8 mouse cellular contexts compared by ENCODE assay signal in the genomic region with DNA sequence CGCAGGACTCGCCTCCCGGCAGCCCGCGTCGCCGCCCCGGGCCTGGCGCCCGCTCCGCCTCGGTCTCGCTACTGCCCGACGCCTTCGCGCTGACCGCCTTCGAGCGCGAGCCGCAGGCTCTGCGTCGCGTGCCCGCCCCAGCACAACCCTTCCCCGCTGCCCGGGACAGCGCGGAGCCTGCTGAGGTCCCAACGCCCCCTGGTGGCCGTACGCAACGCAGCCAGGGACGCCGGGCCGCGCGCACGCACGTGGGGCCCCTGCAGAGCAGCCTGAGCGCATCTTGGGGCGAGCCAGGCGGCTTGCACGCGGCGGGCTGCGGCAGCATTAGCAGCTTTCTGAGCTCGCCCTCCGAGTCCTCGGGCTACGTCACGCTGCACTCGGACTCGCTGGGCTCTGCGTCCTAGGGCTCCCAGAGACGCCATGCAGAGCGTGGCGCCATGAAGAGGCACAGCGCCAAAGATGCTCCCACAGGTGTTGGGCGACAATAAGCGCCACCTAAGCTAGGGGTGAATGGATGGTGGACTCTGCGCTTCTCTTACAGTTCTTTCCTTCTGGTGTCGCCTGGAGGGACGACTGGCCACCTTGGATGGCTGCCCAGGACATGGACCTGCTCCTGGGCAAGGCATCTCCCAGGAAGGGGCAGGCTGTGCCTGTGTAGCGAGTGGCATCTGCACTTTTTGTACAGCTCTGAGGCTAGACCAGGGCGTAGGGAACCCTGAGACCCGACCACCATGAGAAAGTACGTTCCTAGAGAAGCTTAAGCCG. TPM values are rescaled to one million over a fixed set of nuclear protein-coding genes. Genes with fewer than 3 reads are reported as not detected.
DNase-seq lines count a peak whose midpoint lies in the region; ATAC-seq and TF ChIP-seq lines count a peak whose summit lies in the region.

No protein-coding gene starts in this region.

- peak; percentile 73 for ATAC-seq in forebrain, embryonic 12.5 days (ENCODE audit: low FRiP score)
- ATAC-seq in heart, postnatal 0 days (ENCODE audit: insufficient read depth, low read depth), result peak; percentile 84
- ATAC-seq in liver, embryonic 13.5 days (ENCODE audit: low read depth), result peak; percentile 73
- ATAC-seq in stomach, embryonic 14.5 days (ENCODE audit: insufficient number of reproducible peaks, insufficient read depth, low FRiP score, low read depth), result peak; percentile 68

- H3K27ac ChIP-seq in forebrain, embryonic 12.5 days, result no peak overlapping the region
- H3K27ac ChIP-seq in heart, postnatal 0 days (ENCODE audit: low read depth), result no peak overlapping the region
- no peak overlapping the region for H3K27ac ChIP-seq in liver, embryonic 13.5 days
- H3K27ac ChIP-seq in stomach, embryonic 14.5 days (ENCODE audit: low read length), result no peak overlapping the region

- DNase-seq in c-Kit-positive CD71-positive TER-119-negative erythroid progenitor cells, embryonic 14.5 days (ENCODE audit: low read depth), result peak; percentile 53
- peak; percentile 70 for DNase-seq in heart, postnatal 0 days (ENCODE audit: low spot score)
- peak; percentile 80 to 92 for DNase-seq in kidney, postnatal 36 days
- DNase-seq in liver, embryonic 13.5 days, result peak; percentile 65
- peak; percentile 92 for DNase-seq in neural tube, embryonic 10.5 days (ENCODE audit: extremely low spot score, low spot score)

- no peaks in the 10 kb centered on the region for H3K79me2 ChIP-seq in C2C12 (ENCODE audit: control insufficient read depth, insufficient read depth)

- 5% methylated on average over 63 of the region's 70 CpGs for WGBS in forebrain, embryonic 12.5 days
- WGBS in heart, postnatal 0 days, result 9% methylated on average over 55 of the region's 70 CpGs
- 3% methylated on average over 70 of the region's 70 CpGs for WGBS in liver, embryonic 13.5 days (ENCODE audit: insufficient replicate concordance)
- 5% methylated on average over 68 of the region's 70 CpGs for WGBS in stomach, embryonic 14.5 days

- peak; percentile 94 for TF ChIP-seq CTCF in C2C12 (IDR thresholded peaks at IDR 0.05; ENCODE audit: control insufficient read depth, insufficient read depth, insufficient read length)
- TF ChIP-seq CTCF in heart, postnatal 0 days (IDR thresholded peaks at IDR 0.05; ENCODE audit: low read depth), result peak; percentile 90

- no peak for TF ChIP-seq EP300 in heart, postnatal 0 days (IDR thresholded peaks at IDR 0.05; ENCODE audit: low read depth)

- H3K4me2 ChIP-seq in forebrain, embryonic 12.5 days, result peak overlapping the region; percentile 60
- peak overlapping the region; percentile 44 for H3K4me2 ChIP-seq in heart, postnatal 0 days (ENCODE audit: low read depth, low read length)
- peak overlapping the region; percentile 41 for H3K4me2 ChIP-seq in liver, embryonic 13.5 days
- peak overlapping the region; percentile 52 for H3K4me2 ChIP-seq in stomach, embryonic 14.5 days (replicated peaks; ENCODE audit: low read depth, low read length)

- peaks cover 37% of the 10 kb centered on the region for H3K4me1 ChIP-seq in forebrain, embryonic 12.5 days
- H3K4me1 ChIP-seq in heart, postnatal 0 days (ENCODE audit: control insufficient read depth, insufficient read depth), result no peaks in the 10 kb centered on the region
- peaks cover 19% of the 10 kb centered on the region for H3K4me1 ChIP-seq in liver, embryonic 13.5 days (replicated peaks)
- H3K4me1 ChIP-seq in stomach, embryonic 14.5 days (ENCODE audit: control insufficient read depth, insufficient read depth, low read length), result peaks cover 9% of the 10 kb centered on the region

- H3K36me3 ChIP-seq in C2C12 (ENCODE audit: control insufficient read depth, insufficient read depth), result no peaks in the 10 kb centered on the region
- no peaks in the 10 kb centered on the region for H3K36me3 ChIP-seq in forebrain, embryonic 12.5 days (replicated peaks)
- no peaks in the 10 kb centered on the region for H3K36me3 ChIP-seq in heart, postnatal 0 days (replicated peaks; ENCODE audit: control insufficient read depth, insufficient read depth, low read length)
- H3K36me3 ChIP-seq in liver, embryonic 13.5 days, result no peaks in the 10 kb centered on the region
- no peaks in the 10 kb centered on the region for H3K36me3 ChIP-seq in stomach, embryonic 14.5 days (ENCODE audit: control insufficient read depth, insufficient read depth, low read length)

- H3K79me3 ChIP-seq in C2C12 (ENCODE audit: low read depth), result no peaks in the 10 kb centered on the region

- peak overlapping the region; percentile 40; the same call in 1 of the 2 replicates for H3K9ac ChIP-seq in forebrain, embryonic 12.5 days
- no peak overlapping the region for H3K9ac ChIP-seq in heart, postnatal 0 days (replicated peaks; ENCODE audit: low read depth, low read length)
- H3K9ac ChIP-seq in liver, embryonic 13.5 days, result no peak overlapping the region
- H3K9ac ChIP-seq in stomach, embryonic 14.5 days (replicated peaks; ENCODE audit: low read depth, low read length), result 0 out of 2 replicates have a peak overlapping the region, but pooled peaks have one; percentile 21

- H3K9me3 ChIP-seq in forebrain, embryonic 12.5 days, result no peaks in the 10 kb centered on the region
- no peaks in the 10 kb centered on the region for H3K9me3 ChIP-seq in heart, postnatal 0 days (replicated peaks; ENCODE audit: control insufficient read depth, low read length)
- H3K9me3 ChIP-seq in liver, embryonic 13.5 days (replicated peaks), result no peaks in the 10 kb centered on the region
- H3K9me3 ChIP-seq in stomach, embryonic 14.5 days (ENCODE audit: control insufficient read depth, low read depth, low read length), result no peaks in the 10 kb centered on the region

- H3ac ChIP-seq in C2C12 (ENCODE audit: control insufficient read depth, insufficient read length, low read depth), result no peak overlapping the region

- peaks cover 16% of the 10 kb centered on the region for H3K27me3 ChIP-seq in C2C12 (ENCODE audit: control insufficient read depth, insufficient read depth, insufficient read length)
- peaks cover 95% of the 10 kb centered on the region for H3K27me3 ChIP-seq in forebrain, embryonic 12.5 days
- H3K27me3 ChIP-seq in heart, postnatal 0 days (ENCODE audit: control insufficient read depth, insufficient read depth, low read length), result peaks cover 64% of the 10 kb centered on the region
- H3K27me3 ChIP-seq in liver, embryonic 13.5 days, result peaks cover 88% of the 10 kb centered on the region
- H3K27me3 ChIP-seq in stomach, embryonic 14.5 days (ENCODE audit: control insufficient read depth, insufficient read depth, low read length), result peaks cover 67% of the 10 kb centered on the region

- H3K4me3 ChIP-seq in C2C12 (ENCODE audit: insufficient read depth, poor library complexity, severe bottlenecking), result no peak overlapping the region
- peak overlapping the region; percentile 36 for H3K4me3 ChIP-seq in forebrain, embryonic 12.5 days (replicated peaks)
- H3K4me3 ChIP-seq in heart, postnatal 0 days (ENCODE audit: low read depth, low read length), result peak overlapping the region; percentile 8; the same call in 1 of the 2 replicates
- peak overlapping the region; percentile 27 for H3K4me3 ChIP-seq in liver, embryonic 13.5 days (replicated peaks)
- peak overlapping the region; percentile 18; the same call in 1 of the 2 replicates for H3K4me3 ChIP-seq in stomach, embryonic 14.5 days (ENCODE audit: low read depth, low read length)

RNA-seq across cellular contexts. Expression of a gene that starts 8.1 kb away (rescaled TPM):
- polyA plus RNA-seq in C2C12 (2012; fragmentation: generic; extraction: Trizol), result not detected
- 0.43 and 0.46 TPM in 2 replicates for polyA plus RNA-seq in forebrain, embryonic 12.5 days (2016; fragmentation: Nextera tagmentation; extraction: Ambion mirVana)
- not detected in 2 replicates for total RNA-seq in heart, postnatal 0 days (2014; rRNA removed; ENCODE audit: low replicate concordance)
- not detected in 2 replicates for polyA plus RNA-seq in heart, postnatal 0 days (2015; fragmentation: Nextera tagmentation; extraction: Ambion mirVana)
- not detected in 2 replicates for polyA plus RNA-seq in liver, embryonic 13.5 days (2015; fragmentation: Nextera tagmentation; extraction: Ambion mirVana)
- polyA plus RNA-seq in stomach, embryonic 14.5 days (2014; fragmentation: Nextera tagmentation; extraction: Ambion mirVana), result 0.43 TPM in 1 of 2 replicates, not detected in the other

RNA-seq across cellular contexts. Expression of a gene that starts 9.3 kb away (rescaled TPM):
- 5.4 TPM for polyA plus RNA-seq in C2C12 (2012; fragmentation: generic; extraction: Trizol)
- polyA plus RNA-seq in forebrain, embryonic 12.5 days (2016; fragmentation: Nextera tagmentation; extraction: Ambion mirVana), result 5.8 and 6.9 TPM in 2 replicates
- total RNA-seq in heart, postnatal 0 days (2014; rRNA removed; ENCODE audit: low replicate concordance), result 50.8 and 56.4 TPM in 2 replicates
- polyA plus RNA-seq in heart, postnatal 0 days (2015; fragmentation: Nextera tagmentation; extraction: Ambion mirVana), result 5.0 TPM in 2 replicates
- 0.81 and 0.82 TPM in 2 replicates for polyA plus RNA-seq in liver, embryonic 13.5 days (2015; fragmentation: Nextera tagmentation; extraction: Ambion mirVana)
- 14.2 and 19.1 TPM in 2 replicates for polyA plus RNA-seq in stomach, embryonic 14.5 days (2014; fragmentation: Nextera tagmentation; extraction: Ambion mirVana)

RNA-seq across cellular contexts. Expression of a gene that starts 13.7 kb away (rescaled TPM):
- 34.1 TPM for polyA plus RNA-seq in C2C12 (2012; fragmentation: generic; extraction: Trizol)
- 20.3 and 21.3 TPM in 2 replicates for polyA plus RNA-seq in forebrain, embryonic 12.5 days (2016; fragmentation: Nextera tagmentation; extraction: Ambion mirVana)
- 26.1 and 38.0 TPM in 2 replicates for total RNA-seq in heart, postnatal 0 days (2014; rRNA removed; ENCODE audit: low replicate concordance)
- 12.7 and 15.0 TPM in 2 replicates for polyA plus RNA-seq in heart, postnatal 0 days (2015; fragmentation: Nextera tagmentation; extraction: Ambion mirVana)
- 7.9 and 8.6 TPM in 2 replicates for polyA plus RNA-seq in liver, embryonic 13.5 days (2015; fragmentation: Nextera tagmentation; extraction: Ambion mirVana)
- 20.2 and 22.6 TPM in 2 replicates for polyA plus RNA-seq in stomach, embryonic 14.5 days (2014; fragmentation: Nextera tagmentation; extraction: Ambion mirVana)

RNA-seq across cellular contexts. Expression of a gene that starts 35.4 kb away (rescaled TPM):
- polyA plus RNA-seq in C2C12 (2012; fragmentation: generic; extraction: Trizol), result 0.23 TPM
- 1.5 and 2.7 TPM in 2 replicates for polyA plus RNA-seq in forebrain, embryonic 12.5 days (2016; fragmentation: Nextera tagmentation; extraction: Ambion mirVana)
- 171 and 226 TPM in 2 replicates for total RNA-seq in heart, postnatal 0 days (2014; rRNA removed; ENCODE audit: low replicate concordance)
- polyA plus RNA-seq in heart, postnatal 0 days (2015; fragmentation: Nextera tagmentation; extraction: Ambion mirVana), result 109 and 115 TPM in 2 replicates
- polyA plus RNA-seq in liver, embryonic 13.5 days (2015; fragmentation: Nextera tagmentation; extraction: Ambion mirVana), result 0.27 and 0.31 TPM in 2 replicates
- 1.00 and 1.1 TPM in 2 replicates for polyA plus RNA-seq in stomach, embryonic 14.5 days (2014; fragmentation: Nextera tagmentation; extraction: Ambion mirVana)

RNA-seq across cellular contexts. Expression of a gene that starts 42.2 kb away (rescaled TPM):
- 1,836 TPM for polyA plus RNA-seq in C2C12 (2012; fragmentation: generic; extraction: Trizol)
- polyA plus RNA-seq in forebrain, embryonic 12.5 days (2016; fragmentation: Nextera tagmentation; extraction: Ambion mirVana), result 319 and 331 TPM in 2 replicates
- total RNA-seq in heart, postnatal 0 days (2014; rRNA removed; ENCODE audit: low replicate concordance), result 118 and 122 TPM in 2 replicates
- 224 and 235 TPM in 2 replicates for polyA plus RNA-seq in heart, postnatal 0 days (2015; fragmentation: Nextera tagmentation; extraction: Ambion mirVana)
- polyA plus RNA-seq in liver, embryonic 13.5 days (2015; fragmentation: Nextera tagmentation; extraction: Ambion mirVana), result 353 and 381 TPM in 2 replicates
- 483 and 497 TPM in 2 replicates for polyA plus RNA-seq in stomach, embryonic 14.5 days (2014; fragmentation: Nextera tagmentation; extraction: Ambion mirVana)

Comparison
In these comparisons a context has a peak if more than half of its experiments do, and no peak if none do; other contexts are left out.
1. H3K9ac ChIP-seq: peak in forebrain, embryonic 12.5 days (single experiment) and stomach, embryonic 14.5 days (single experiment); none in heart, postnatal 0 days (single experiment) and liver, embryonic 13.5 days (single experiment).
2. Peak in every context shown above with its lines, with median percentiles within 50 percentile points of each other: DNase-seq, ATAC-seq and H3K4me2 ChIP-seq.